In genomic region chr8:123729786-123730411, GRCm38 (mm10) we compare ENCODE assay signal across 8 mouse cellular contexts.
DNase-seq lines count a peak whose midpoint lies in the region; ATAC-seq and TF ChIP-seq lines count a peak whose summit lies in the region.

No protein-coding gene starts in this region.

- H3K4me1 ChIP-seq in limb, embryonic 12.5 days (replicated peaks), result peaks cover 14% of the 10 kb centered on the region
- H3K4me1 ChIP-seq in limb, embryonic 10.5 days, result peaks cover 14% of the 10 kb centered on the region
- no peaks in the 10 kb centered on the region for H3K4me1 ChIP-seq in heart, postnatal 0 days (ENCODE audit: control insufficient read depth, insufficient read depth)
- H3K4me1 ChIP-seq in neural tube, embryonic 13.5 days (replicated peaks), result peaks cover 29% of the 10 kb centered on the region

- H3K9me3 ChIP-seq in limb, embryonic 12.5 days, result no peaks in the 10 kb centered on the region
- no peaks in the 10 kb centered on the region for H3K9me3 ChIP-seq in limb, embryonic 10.5 days (replicated peaks)
- H3K9me3 ChIP-seq in heart, postnatal 0 days (replicated peaks; ENCODE audit: control insufficient read depth, low read length), result no peaks in the 10 kb centered on the region
- H3K9me3 ChIP-seq in neural tube, embryonic 13.5 days, result no peaks in the 10 kb centered on the region

- DNase-seq in cerebellum, adult 18-20 months, result peak; percentile 31 to 41
- no peak for DNase-seq in limb, embryonic 10.5 days (ENCODE audit: low spot score)
- DNase-seq in heart, postnatal 0 days (ENCODE audit: low spot score), result no peak
- DNase-seq in thymus, postnatal 4 days, result no peak
- no peak for DNase-seq in frontal cortex, postnatal 10 days (ENCODE audit: low spot score in 2 of 2)

- WGBS in limb, embryonic 12.5 days, result 58% methylated on average over 13 of the region's 13 CpGs
- 64% methylated on average over 13 of the region's 13 CpGs for WGBS in limb, embryonic 10.5 days
- WGBS in heart, postnatal 0 days, result 49% methylated on average over 13 of the region's 13 CpGs
- WGBS in neural tube, embryonic 13.5 days, result 47% methylated on average over 13 of the region's 13 CpGs

- H3K4me2 ChIP-seq in limb, embryonic 12.5 days, result peak overlapping the region; percentile 28; the same call in 1 of the 2 replicates
- peak overlapping the region; percentile 39 for H3K4me2 ChIP-seq in heart, postnatal 0 days (ENCODE audit: low read depth, low read length)
- peak overlapping the region; percentile 40 for H3K4me2 ChIP-seq in neural tube, embryonic 13.5 days

- no peak for ATAC-seq in cerebellum, adult (ENCODE audit: insufficient number of reproducible peaks, low FRiP score, low TSS enrichment)
- ATAC-seq in limb, embryonic 12.5 days (ENCODE audit: insufficient number of reproducible peaks, insufficient read depth, low FRiP score, low TSS enrichment, low read depth), result no peak
- peak; percentile 25; the same call in 1 of the 2 replicates for ATAC-seq in heart, postnatal 0 days (ENCODE audit: insufficient read depth, low read depth)
- ATAC-seq in neural tube, embryonic 13.5 days (ENCODE audit: low read depth), result peak; percentile 68

- H3K4me3 ChIP-seq in limb, embryonic 12.5 days (replicated peaks), result no peak overlapping the region
- H3K4me3 ChIP-seq in limb, embryonic 10.5 days, result no peak overlapping the region
- H3K4me3 ChIP-seq in heart, postnatal 0 days (ENCODE audit: low read depth, low read length), result no peak overlapping the region
- H3K4me3 ChIP-seq in neural tube, embryonic 13.5 days, result no peak overlapping the region

- H3K27me3 ChIP-seq in limb, embryonic 12.5 days, result peaks cover 17% of the 10 kb centered on the region; the same call in 1 of the 2 replicates
- peaks cover 32% of the 10 kb centered on the region; the same call in 1 of the 2 replicates for H3K27me3 ChIP-seq in limb, embryonic 10.5 days (ENCODE audit: low read depth, poor library complexity, severe bottlenecking)
- H3K27me3 ChIP-seq in heart, postnatal 0 days (ENCODE audit: control insufficient read depth, insufficient read depth, low read length), result peaks cover 7% of the 10 kb centered on the region
- no peaks in the 10 kb centered on the region for H3K27me3 ChIP-seq in neural tube, embryonic 13.5 days

- TF ChIP-seq EP300 in heart, postnatal 0 days (IDR thresholded peaks at IDR 0.05; ENCODE audit: low read depth), result no peak

- H3K36me3 ChIP-seq in limb, embryonic 12.5 days, result no peaks in the 10 kb centered on the region
- no peaks in the 10 kb centered on the region for H3K36me3 ChIP-seq in limb, embryonic 10.5 days
- H3K36me3 ChIP-seq in heart, postnatal 0 days (replicated peaks; ENCODE audit: control insufficient read depth, insufficient read depth, low read length), result no peaks in the 10 kb centered on the region
- H3K36me3 ChIP-seq in neural tube, embryonic 13.5 days, result no peaks in the 10 kb centered on the region

- H3K9ac ChIP-seq in limb, embryonic 12.5 days (replicated peaks), result no peak overlapping the region; the same call in 1 of the 2 replicates
- no peak overlapping the region for H3K9ac ChIP-seq in heart, postnatal 0 days (replicated peaks; ENCODE audit: low read depth, low read length)
- H3K9ac ChIP-seq in neural tube, embryonic 13.5 days, result no peak overlapping the region

- no peak for TF ChIP-seq CTCF in heart, postnatal 0 days (IDR thresholded peaks at IDR 0.05; ENCODE audit: low read depth)

- 0 out of 2 replicates have a peak overlapping the region, but pooled peaks have one; percentile 41 for H3K27ac ChIP-seq in limb, embryonic 12.5 days
- H3K27ac ChIP-seq in limb, embryonic 10.5 days, result no peak overlapping the region
- no peak overlapping the region; the same call in 1 of the 2 replicates for H3K27ac ChIP-seq in heart, postnatal 0 days (ENCODE audit: low read depth)
- H3K27ac ChIP-seq in neural tube, embryonic 13.5 days (replicated peaks), result peak overlapping the region; percentile 78

Comparison
In these comparisons a context has a peak if more than half of its experiments do, and no peak if none do; other contexts are left out.
1. H3K27ac ChIP-seq: peak in limb, embryonic 12.5 days (single experiment) and neural tube, embryonic 13.5 days (single experiment); none in limb, embryonic 10.5 days (single experiment) and heart, postnatal 0 days (single experiment).
2. DNase-seq: peak in cerebellum, adult 18-20 months (2 of 2); none in limb, embryonic 10.5 days (single experiment), heart, postnatal 0 days (single experiment), thymus, postnatal 4 days (single experiment) and frontal cortex, postnatal 10 days (0 of 2).
3. ATAC-seq: peak in heart, postnatal 0 days (single experiment) and neural tube, embryonic 13.5 days (single experiment); none in cerebellum, adult (single experiment) and limb, embryonic 12.5 days (single experiment).
4. Peak in every context shown above with its lines, with median percentiles within 50 percentile points of each other: H3K4me2 ChIP-seq.